Mouse (Mus musculus) cerebellum, adult 8-10 months (tissue): ENCODE measurements around the gene Cabp7.

Experiments used
- DNase-seq: peaks from one replicate; pipeline ENCODE4 v3.0.0; 2022

Gene Cabp7

DNA sequence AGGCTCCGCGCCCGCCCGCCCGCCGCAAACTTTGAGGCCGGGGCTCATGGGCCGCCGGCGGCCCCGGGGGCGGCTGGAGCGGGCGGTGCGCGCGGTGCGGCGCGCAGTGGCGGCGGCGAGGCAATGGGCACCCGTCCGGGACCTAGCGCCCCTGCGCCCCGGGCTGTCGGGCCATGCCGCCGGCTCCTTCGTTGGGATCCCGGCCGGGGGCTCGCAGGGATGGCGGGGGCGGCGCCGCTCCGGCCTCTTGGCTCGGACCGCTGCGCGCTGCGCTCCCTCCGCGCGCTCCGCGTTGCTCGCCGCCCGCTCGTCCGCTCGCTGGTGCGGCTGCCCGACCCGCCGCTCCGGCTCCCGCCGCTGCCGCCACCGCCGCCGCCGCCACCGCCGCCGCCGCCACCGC lies at the start of gene Cabp7:
TSS of gene Cabp7 (minus strand) at position 46 of the 400 bp plus-strand sequence.
- no peak for DNase-seq

DNA sequence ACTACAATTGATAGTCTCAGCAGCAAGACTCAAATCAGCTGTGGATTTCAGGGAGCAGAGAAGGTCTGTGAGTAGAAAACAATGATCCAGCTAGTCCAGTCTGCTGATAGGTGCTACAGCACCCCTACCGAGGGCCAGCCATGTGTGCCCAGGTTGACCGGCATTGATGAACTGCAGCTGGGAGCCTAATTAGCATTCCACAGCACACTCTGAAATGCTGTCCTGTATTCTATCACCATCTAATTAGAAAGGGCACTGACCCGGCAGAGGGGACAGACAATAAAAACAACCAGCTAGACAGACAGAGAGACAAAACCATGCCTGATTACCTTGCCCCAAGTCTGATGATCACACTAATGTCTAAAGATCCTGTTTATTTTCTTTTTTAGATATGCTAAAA lies 46.4 kb upstream of the Cabp7 start:
- DNase-seq, result no peak

DNA sequence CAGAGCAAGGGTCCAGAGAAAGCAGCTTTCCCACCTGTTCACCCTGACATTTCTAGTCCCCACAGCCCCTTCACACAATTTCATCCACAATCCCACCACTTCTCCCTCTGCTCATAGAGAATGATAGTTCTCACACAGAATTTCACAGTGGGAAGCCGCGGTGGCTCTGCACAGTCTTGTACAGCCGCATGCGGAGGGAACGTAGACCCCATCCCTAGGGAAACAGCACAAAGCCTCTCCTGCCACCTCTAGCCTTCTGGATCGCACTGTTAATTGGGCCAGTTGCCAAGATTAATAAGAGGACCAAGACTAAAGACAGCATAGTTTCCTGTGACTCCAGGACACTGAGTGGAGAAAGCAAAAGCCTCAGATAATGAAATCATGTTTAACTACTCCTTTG lies 45.0 kb upstream of the Cabp7 start:
- no peak for DNase-seq

- DNase-seq, result no peak
Measured at GRCm38 (mm10) chr11:4789691-4790090, 43.1 kb upstream of the Cabp7 start.

DNA sequence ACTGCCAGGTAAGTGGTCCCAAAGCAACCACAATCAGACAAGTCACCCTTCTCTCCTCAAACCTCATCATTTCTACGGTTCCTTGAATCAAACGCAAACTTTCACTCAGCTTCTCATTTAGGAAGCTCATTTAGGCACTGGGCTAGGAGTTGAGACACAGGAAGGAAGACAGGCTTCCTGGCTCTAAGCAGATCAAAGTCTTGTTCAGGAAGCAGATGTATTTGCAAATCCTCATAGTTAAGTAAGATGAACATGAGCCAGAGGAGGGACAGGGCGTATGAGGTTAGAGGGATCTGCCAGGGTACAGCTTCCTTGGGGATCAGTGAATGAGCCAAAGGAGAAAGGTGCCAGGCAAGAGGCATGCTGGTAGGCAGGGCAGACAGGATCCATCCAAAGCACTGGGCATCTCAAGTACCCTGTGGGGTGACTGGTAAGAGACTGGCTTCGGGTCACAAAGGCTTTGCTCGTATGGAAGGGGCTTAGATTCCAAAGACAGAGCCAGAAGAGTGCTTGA lies 38.1 kb upstream of the Cabp7 start:
- no peak for DNase-seq

DNA sequence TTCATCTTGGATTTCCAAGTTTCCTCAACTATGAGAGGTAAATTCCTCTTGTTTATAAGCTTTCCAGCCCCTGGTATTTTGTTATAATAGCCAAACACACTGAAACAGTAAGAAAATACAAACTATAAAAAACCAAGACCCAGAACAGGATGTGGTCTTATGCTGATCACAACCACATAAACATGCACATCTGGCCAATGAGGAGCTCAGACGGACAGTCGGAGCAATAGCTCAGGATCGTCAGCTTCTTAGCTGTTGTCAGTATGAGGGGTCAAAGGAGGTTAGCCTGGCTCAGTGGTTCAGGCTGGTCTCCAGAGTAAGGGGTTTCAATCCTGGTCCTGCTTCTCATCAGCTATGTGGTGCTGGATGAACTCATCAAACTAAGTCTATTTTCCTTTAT lies 36.5 kb upstream of the Cabp7 start:
- no peak for DNase-seq

DNA sequence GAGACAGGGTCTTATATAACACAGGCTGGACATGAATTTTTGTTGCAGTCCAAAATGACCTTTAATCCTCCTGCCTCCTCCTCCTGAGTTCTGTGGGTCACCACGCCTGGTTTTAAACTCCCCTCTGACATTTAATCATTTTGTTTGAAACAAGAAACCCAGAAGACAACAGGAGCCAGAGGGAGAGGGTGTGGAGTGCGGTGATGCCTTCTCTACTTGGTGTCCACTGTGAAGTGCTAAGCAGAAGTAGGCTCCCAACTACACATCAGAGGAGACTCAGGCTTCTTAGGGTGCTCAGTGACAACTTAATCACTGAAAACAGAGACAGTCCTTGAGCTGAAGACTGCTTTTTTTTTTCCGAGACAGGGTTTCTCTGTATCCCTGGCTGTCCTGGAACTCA lies 34.3 kb upstream of the Cabp7 start:
- DNase-seq, result no peak

DNA sequence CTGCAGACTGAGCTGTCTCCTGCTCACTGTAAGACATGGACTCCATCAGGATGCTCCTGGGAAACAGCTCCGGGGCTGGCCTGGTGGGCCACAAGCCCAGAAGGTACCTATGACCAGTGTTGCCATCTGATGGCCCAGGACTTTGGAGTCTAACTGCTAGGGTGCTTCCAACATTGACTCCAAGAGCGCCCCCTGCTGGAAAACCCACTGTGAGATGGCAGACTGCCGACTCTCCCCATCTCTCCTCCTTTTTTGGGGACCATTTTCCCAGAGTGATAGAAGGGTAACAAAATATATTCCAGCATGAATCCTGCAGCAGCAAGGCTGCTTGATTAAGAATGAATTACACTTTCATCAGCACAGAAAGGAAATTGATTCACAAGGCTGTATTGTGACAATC lies 26.3 kb upstream of the Cabp7 start:
- peak; percentile 66 for DNase-seq

- no peak for DNase-seq
Measured at GRCm38 (mm10) chr11:4771756-4772155, 25.2 kb upstream of the Cabp7 start.

DNA sequence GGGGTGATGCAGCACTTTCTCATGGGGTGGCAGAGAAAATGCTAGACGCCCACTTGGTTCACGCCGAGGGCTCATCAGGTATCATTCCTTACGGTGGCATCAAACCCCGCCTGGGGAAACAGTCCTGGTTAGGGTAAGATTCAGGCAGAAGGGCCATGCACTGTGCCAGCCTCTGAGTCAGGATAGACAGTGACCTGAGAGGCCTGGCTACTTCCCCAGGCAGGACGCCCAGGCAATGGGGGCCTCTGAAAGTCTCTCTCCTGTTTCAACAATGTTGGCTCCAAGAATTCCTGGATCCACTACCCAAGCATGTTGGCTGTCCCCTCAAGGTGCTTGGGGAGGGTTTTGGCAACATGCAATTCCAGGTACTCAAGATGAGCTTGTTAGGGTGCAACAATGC lies 23.3 kb upstream of the Cabp7 start:
- DNase-seq, result no peak

DNA sequence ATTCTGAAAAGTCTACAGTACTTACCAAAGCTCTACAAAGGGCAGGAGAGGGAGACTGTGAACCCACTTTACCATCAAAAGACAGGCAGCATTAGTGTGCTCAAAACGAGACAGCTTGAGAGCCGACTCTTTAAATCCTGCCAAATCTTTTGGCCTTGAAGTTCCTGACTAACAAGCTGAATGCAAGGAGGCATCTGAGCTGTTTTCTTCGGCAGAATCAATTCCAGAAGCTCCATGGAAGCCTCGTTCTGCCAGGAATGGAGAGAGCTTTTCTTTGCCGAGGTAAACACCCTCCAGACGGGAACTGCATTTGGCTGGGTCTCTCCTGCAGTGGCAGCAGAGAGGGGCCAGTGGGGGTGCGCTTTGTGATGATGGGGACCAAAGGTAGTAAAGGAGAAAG lies 22.7 kb upstream of the Cabp7 start:
- DNase-seq, result no peak

DNA sequence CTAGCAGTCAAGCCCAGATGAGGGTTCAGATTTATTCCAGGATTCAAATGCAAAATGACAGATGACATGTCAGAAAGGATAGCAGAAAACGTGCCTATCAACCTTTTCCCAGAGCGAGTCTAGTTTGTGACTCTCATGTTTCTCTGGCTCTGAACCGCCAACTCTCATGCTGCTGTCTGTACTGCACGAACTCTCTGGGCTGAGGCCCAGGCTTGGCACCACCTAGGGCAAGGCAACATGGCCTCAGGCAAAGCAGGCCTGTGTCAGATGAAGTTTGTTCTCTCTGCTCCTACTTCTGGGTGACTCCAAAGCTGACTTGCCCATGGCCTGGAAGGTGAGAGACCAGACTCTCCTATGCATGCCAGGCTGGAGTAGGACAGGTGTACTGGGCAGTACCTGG lies 21.8 kb upstream of the Cabp7 start:
- no peak for DNase-seq

DNA sequence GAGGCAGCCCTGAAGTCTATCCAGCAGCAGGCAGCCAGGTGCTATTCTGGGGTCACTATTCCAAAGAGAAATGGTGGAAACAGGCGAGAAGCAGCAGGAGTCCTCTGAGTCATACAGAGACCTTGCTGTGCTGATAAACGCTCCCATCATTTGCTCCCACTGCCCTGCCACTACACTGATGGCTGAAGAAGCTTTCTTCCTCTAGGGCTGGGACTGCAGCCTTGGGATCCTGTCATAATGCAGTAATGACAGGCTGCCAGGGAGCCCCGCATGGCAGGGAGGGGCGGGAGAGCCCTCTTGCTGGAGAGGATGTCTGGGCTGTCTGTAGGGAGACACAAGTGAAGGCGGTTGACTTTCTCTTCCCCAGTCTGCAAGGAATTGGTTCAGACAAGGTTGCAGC lies 17.9 kb upstream of the Cabp7 start:
- DNase-seq, result peak; percentile 20

DNA sequence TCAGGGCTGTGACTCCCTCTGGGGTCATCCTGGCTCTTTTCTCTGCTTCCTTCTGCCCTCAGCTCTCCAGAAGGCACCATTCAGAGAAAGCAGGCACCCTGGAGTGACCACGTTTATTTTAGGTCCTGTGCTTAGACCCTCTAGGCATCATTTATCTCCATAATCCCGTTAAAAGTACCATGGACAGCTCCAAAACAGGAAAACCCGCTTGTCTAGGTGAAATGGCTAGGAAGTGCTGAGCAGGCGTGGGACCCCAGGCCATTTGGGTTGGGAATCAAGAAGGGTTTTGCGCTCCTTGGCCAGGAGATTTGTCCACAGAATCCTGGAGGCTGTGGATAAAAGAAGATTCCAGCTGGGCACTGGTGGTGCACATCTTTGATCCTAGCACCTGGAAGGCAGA lies 17.1 kb upstream of the Cabp7 start:
- no peak for DNase-seq

GRCm38 (mm10) chr11:4762511-4762910 lies 15.9 kb upstream of the Cabp7 start:
- no peak for DNase-seq

DNA sequence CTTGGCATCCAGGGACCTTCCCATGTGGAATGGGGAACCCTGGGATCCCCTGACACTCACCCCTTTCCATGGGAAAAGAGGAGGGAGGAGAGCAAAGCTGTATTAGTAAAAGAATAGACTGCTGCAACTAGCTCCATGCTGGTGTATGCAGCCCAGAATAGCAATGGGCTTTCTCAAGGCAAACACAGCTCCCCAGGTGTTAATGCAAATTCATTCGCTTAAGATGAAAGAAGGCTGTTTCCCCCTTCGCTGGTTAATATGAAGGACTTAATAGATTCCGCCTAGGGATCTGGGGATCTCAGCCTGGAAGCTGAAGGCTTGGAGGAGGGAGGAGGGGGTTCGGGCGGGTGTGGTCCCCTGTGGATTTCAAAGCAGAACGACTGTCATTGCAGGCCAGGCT lies 15.4 kb upstream of the Cabp7 start:
- DNase-seq, result no peak

DNA sequence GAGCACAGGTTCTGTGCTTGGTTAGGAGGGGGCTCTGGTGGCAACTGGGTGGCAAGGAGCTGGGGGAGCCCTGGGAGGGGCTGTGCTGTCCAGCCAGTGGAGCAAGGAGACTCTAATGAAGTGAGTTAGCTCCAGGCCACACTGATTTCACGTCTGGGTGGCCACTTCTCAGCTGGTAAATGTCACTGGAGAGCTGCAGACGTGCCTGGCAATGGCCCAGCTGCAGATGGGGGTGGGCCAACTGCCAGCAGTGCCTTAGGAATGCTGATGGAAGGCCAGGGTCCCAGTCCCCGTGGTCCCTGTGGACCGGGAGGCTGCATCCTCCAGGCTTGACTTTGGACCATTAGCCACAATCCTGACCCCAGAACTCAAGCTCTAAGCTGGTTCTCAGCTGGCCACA lies 13.9 kb upstream of the Cabp7 start:
- no peak for DNase-seq

GRCm38 (mm10) chr11:4757789-4758158 lies 11.2 kb upstream of the Cabp7 start:
- no peak for DNase-seq

GRCm38 (mm10) chr11:4756984-4757788 lies 10.6 kb upstream of the Cabp7 start:
- DNase-seq, result no peak

DNA sequence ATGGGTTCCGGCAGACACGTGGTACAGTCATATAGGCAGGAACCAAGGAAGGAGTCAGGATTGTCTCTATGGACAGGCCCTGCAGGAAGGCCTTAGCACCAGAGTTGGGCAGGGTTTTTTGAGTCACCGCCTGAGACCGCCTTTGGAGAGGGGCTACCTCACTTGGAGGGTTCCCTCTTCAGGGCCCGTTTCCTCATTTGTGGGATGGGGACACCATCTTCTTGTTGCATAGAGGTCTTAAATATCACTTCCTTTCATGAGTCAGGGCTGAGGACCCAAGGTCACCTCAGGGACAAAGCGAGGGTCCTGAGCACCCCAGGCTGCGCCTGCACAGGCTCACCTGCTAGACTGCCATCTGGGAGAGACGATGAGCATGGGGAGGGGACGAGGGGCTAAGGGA lies 9.9 kb upstream of the Cabp7 start:
- no peak for DNase-seq

- DNase-seq, result no peak
Measured at GRCm38 (mm10) chr11:4754867-4755266, 8.3 kb upstream of the Cabp7 start.

DNA sequence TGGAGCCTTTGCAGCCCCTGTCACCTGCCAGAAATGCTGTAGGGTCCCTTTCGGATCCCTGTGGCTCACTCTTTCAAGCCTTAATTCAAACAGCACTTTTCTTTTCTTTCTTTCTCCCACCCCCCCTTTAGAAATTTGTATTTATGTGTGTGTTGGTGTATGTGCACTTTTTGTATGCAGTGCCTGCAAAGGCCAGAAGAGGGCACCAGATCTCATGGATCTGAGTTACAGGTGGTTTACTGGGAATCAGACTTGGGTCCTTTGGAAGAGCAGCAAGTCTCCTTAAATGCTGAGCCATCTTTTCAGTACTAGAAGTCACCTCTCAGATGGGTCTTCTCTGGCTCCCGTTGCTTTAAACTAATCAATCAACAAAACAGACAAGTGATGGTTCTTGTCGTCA lies 7.5 kb upstream of the Cabp7 start:
- DNase-seq, result no peak

DNA sequence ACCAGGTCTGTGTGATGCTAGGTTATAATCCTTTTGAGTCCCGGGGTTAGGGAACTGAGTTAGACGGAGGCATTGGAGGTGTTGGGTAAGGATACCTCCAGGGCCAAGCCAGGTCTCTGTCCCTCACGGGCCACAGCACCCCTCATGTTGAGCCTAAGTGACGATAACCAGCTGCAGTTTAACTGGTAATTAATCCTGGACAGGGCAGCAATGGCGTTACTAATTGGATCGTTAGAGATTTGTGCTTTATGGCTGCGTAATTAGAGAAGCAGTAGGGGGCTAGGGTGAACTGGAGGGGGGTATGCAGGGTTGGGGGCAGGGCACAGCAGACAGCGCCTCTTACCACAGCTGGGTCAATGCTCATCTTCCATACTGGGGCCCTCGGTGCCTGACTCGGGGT lies 6.3 kb upstream of the Cabp7 start:
- no peak for DNase-seq

DNA sequence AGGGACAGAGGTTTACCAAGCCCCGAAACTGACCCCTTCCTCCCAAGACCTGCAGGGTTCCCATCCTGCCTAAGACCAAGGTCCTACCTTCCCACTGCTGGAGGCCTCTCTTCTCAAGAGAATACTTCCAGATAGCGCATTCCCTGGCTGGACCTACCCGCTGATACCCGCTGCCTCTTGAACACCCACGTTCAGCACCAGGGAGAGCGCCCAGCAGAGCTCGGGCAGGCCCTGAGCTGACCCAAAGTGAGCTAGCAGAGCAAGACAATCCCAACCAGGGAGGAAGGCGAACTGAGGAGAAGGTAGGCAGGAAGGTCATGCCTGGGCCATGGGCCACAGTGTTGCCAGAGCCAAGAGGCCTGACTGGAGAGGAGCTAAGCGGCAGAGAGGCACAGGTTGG lies 3.7 kb upstream of the Cabp7 start:
- no peak for DNase-seq

DNA sequence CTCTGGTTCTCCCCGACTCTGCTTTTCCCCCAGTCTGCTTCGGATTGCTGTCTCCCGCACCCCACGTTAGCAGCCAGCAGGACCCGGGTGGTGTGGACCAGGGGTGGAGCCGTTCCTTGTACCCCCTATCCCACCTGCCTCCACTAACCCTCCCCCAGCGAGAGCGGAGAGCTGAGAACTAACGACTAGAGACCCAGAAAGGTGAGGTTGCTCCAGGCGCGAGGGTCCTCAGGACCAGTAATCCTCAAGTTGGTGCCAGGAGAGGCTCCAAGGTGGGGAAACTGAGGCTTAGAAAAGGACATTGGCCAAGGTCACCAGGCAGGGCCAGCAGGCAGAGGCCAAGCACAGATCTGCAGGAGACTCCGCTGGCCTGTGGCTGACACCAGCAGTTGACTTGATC lies 707 bp upstream of the Cabp7 start:
- no peak for DNase-seq
